Mouse (Mus musculus) bone marrow macrophage, adult 2 months (primary cell): ENCODE results near the gene Tmem269.

Experiments used
- CTCF ChIP-seq: IDR thresholded peaks from 2 replicates; pipeline ENCODE4 v1.5.1; 2012; ENCODE audit warnings: low read depth, mild to moderate bottlenecking, low read length, moderate library complexity
- POLR2A ChIP-seq: IDR thresholded peaks from 2 replicates; pipeline ENCODE4 v1.6.1; 2012; ENCODE audit warnings: mild to moderate bottlenecking, low read depth, low read length, borderline replicate concordance

GRCm38 (mm10) chr4:119261087-119261713 is 43.2 kb upstream of the Tmem269 start:
- TF ChIP-seq POLR2A (no peak), CTCF (no peak)
